Mouse (Mus musculus): ENCODE data around the gene Tap1.
"Not testable (repeated sequence)": the region's sequence is repeated elsewhere in the genome, so short reads cannot be mapped to it uniquely, and the experiment has no call there.

The Tap1 gene

DNA sequence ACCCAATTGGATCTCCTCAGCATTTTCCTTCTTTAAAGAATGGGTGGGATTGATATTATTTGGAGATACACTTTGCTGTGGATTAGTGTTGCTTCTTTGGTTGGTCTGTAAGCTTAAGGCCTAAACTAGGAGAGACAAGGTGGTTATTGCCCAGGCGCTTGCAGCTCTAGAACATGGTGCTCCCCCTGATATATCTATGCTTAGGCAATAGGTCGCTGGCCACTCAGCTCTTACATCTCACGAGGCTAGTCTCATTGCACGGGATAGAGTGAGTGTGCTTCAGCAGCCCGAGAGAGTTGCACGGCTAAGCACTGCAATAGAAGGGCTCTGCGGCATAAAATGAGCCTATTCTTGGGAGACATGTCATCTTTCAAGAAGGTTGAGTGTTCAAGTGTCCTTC is 44.7 kb downstream of the Tap1 start:
- not testable (repeated sequence) for DNase-seq (ENCODE audit: low read depth, low spot score)

DNA sequence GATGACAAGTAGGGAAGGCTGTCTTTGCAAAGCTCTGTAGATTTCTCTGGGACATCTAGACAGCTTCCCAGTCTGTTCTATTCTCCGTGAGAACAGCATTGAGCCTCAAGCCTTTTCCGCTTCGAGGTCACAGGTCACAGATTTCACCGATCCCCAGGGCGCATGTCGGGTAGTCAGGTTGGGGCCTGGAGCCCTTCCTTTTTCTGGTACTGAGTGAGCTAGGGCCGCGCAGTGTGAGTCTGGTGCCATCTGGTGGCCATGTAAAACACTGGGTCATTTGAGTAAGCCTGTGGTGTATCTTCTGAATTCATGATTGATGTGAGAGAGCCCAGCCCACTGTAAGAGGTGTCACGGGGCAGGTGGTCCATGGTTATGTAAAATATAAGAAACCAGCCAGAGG is 47.6 kb downstream of the Tap1 start:
- peak; percentile 54 for DNase-seq (ENCODE audit: low read depth, low spot score)

DNA sequence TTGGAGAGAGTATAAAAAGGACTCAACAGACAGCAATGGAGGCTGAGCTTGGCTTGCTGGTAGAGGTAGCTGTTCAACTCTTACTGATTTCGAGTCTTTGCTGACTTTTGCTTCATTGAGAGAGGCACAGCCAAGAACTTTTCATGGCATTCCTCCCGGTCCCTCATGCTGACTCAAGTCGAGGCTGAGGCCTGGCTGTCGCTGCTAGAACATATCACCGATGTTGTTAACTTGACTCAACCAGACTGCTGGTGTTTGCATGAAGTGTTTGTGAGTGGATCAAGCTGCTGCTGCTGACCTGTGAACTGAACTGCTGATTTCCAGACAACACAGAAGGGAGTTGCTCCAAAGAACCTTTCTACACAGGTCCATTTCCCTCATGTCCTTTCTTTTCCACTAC is 49.3 kb downstream of the Tap1 start:
- DNase-seq (ENCODE audit: low read depth, low spot score), result no peak

DNA sequence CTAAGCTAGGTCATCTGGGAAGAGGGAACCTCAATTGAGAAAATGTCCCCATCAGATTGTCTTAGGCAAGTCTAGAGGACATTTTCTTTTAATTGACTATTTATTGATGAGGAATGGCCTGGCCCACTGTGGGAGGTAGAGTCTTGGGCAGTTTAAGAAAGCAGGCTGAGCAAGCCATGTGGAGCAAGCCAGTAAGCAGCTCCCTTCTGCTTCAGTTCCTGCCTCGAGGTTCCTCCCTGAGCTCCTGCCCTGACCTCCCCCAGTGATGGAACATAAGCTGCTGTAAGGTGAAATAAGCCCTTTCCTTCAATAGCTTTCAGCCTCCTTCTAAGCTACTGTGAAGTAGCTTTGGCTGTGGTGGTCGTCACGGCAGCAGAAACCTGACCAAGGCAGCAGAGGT is 50.4 kb downstream of the Tap1 start:
- no peak for DNase-seq (ENCODE audit: low read depth, low spot score)

DNA sequence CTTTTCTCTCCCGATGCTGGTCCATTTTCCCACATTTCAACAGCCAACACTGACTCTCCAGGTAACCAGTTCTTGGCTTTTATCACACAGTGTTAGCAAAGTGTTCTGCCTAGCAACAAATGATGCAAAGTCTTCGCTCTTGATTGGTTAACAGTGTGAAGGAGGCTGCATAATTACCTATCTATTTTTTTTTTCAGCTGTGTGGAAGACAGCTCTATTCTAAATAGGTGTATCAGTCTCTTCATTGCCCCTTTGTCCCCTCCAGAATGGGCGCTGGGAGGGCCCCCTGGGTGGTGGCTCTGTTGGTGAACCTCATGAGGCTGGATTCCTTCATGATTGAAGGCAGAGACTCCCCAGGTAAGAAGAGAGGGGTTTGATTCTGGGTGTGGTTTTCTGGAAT is 51.4 kb downstream of the Tap1 start, which contains the start of gene H2-Ob:
TSS of gene H2-Ob (plus strand) at position 198 of the 400 bp plus-strand sequence.
- peak; percentile 23 for DNase-seq (ENCODE audit: low read depth, low spot score)

DNA sequence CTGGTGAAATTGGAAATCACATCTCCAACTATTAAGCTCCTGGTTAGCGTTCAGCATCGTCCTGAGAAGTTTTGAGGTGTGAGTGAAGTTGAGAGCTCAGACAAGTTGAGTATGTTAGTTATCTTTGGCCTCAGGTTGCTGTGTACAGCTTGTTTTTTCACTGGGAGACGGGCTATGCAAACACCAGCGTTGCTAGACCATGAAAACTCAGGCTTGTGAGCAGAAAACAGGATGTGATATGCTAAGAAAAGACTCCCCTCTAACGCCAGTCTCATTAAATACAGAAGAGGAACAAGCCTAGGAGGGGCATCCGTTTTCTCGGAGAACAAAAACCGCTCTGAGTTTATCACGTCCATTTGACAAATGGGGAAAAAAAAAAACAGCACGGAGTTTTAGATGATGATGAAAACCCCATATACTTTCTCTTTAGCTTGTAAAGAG is 52.3 kb downstream of the Tap1 start:
- no peak for DNase-seq (ENCODE audit: low read depth, low spot score)

DNA sequence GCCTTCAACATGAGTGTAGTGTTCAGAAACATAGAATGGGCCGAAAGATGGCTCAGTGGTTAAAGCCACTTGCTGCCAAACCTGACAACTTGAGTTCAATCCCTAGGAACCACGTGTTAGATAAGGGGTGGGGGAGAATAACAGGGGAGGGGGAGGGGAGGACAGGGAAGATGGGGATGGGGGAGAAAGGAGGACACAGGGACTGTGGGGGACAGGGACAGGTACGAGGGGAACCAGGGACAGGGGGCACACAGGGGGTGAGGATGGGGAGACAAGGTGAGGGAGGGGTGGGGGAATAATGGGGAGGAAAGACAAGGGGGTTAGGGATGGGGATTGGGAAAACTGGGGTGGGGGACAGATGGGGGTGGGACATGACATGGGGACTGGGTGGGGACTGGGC is 53.0 kb downstream of the Tap1 start:
- no peak for DNase-seq (ENCODE audit: low read depth, low spot score)

DNA sequence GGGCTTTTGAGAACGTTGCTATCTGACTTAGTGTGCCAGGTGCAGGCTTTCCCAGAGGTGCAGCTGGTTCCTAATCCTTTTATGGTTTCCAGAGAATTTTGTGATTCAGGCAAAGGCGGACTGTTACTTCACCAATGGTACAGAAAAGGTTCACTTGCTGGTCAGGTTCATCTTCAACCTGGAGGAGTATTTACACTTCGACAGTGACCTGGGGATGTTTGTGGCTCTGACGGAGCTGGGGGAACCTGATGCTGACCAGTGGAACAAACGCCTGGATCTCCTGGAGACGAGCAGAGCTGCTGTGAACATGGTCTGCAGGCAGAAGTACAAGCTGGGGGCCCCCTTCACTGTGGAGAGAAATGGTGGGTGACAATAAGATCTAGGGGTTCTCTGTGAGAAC is 53.6 kb downstream of the Tap1 start:
- no peak for DNase-seq (ENCODE audit: low read depth, low spot score)

DNA sequence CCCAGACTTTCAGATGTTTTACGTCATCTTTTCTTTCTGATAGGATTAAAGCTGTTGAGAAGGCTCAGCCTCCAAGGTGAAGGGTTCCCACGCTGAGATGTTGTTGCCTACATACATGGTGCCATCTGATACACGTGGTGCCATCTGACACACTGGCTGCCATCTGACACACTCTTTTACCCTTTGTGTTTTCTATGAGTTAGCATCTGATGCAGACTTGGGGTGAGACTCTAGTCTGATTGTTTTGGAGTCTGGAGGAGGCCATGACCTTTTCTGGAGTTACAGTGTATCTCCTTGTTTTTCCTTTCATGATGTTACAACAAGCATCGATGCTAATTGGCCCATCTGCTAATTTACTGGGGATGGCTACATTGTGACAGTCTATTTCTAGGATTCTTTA is 57.3 kb downstream of the Tap1 start:
- DNase-seq (ENCODE audit: low read depth, low spot score), result no peak

Measured in R1 (cell line).